Mouse (Mus musculus): ENCODE results near the gene Dapp1.

DNA sequence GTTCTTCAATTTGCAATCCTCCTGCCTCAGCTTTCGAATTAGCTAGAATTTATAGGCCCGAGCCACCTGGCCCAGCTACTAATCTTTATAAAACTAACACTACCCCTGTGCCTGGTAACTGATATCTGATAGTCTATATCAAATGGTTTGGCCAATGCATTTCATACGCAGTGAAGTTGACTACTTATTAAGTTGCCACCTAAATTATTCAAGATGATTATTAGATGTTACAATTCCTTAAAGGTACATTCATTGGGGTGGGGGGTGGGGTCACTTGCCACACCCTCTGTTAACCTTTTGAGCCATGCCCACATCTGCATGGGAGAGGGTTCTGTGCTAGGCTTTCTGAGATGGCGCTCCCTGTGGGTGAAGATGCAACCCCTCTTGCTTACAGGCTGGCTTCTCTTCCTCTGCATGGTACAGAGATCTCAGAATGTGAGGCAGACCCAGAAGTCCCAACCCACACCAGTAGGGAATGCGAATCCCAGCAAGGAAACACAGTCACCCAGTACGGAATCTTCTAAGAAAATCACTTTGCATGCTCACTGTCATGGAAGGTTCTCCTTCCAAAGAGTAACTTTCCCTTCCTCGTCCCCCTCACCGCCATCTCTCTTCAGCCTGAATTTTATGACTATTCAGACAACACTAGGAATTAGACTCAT, 18.8 kb upstream of the Dapp1 start:
- TF ChIP-seq CTCF (IDR thresholded peaks at IDR 0.05; ENCODE audit: low read depth, low read length) (no peak), POLR2A (IDR thresholded peaks at IDR 0.05; ENCODE audit: insufficient read depth, low read length) (no peak), EP300 (IDR thresholded peaks at IDR 0.05; ENCODE audit: insufficient read depth, low read depth, low read length) (no peak)

Data from ES-Bruce4 (cell line).